In the genomic region with DNA sequence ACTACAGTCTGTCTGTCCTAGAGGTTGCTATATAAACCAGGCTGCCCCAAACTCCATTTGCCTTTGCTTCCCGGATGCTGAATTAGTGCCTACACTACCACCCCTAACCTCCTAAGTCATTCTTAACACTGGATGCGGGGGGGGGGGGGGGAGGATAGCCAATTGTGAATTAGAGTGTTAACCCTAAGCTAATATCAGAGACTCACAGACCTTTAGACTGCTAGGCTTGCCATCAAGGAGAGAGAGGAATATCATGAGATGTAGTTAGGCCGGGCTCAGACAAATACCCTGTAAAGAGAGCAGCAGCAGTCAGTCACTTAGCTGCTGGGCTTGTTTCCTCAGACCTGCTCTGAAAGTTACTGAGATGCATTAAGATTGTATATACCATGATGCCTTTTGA, we compare ENCODE assay signal across 23 mouse cellular contexts.
DNase-seq lines count a peak whose midpoint lies in the region; ATAC-seq and TF ChIP-seq lines count a peak whose summit lies in the region.
"Had no signal": no experiment of that assay in that cellular context is flagged by ENCODE, and none has a peak within 500 bp of the region (broad histone marks: within the 10 kb centered on the region; RNA-seq: fewer than 3 reads in every experiment).

No protein-coding gene starts in this region.

- DNase-seq in MEL (ENCODE audit: low read depth, low spot score), result no peak
- no peak for DNase-seq in liver, embryonic 11.5 days (ENCODE audit: low spot score)
- DNase-seq in liver, embryonic 14.5 days (ENCODE audit: low read depth in 3 of 3, low spot score in 3 of 3), result no peak
- DNase-seq in liver, postnatal 0 days, result no peak
- DNase-seq in stomach, postnatal 0 days (ENCODE audit: low spot score), result no peak
- DNase-seq in cerebellum, adult 11 months, result no peak
- DNase-seq: adrenal gland, adult 2 months; adrenal gland, postnatal 25 days; B cell, adult 2 months; cerebellum, adult 18-20 months; cerebellum, adult 9-10 months; cerebellum, postnatal 14 days; forebrain, postnatal 0 days; gastrocnemius, adult 2 months; gastrocnemius, postnatal 14 days; heart, adult 11 months had no signal

- peak overlapping the region; percentile 38 for H3K27ac ChIP-seq in MEL (ENCODE audit: control insufficient read depth, low read depth, low read length)
- H3K27ac ChIP-seq in liver, embryonic 11.5 days (ENCODE audit: low read depth, low read length), result peak overlapping the region; percentile 89
- peak overlapping the region; percentile 69 for H3K27ac ChIP-seq in liver, embryonic 14.5 days
- H3K27ac ChIP-seq in liver, postnatal 0 days (ENCODE audit: low read depth), result peak overlapping the region; percentile 58
- H3K27ac ChIP-seq in neural tube, embryonic 15.5 days (replicated peaks), result no peak overlapping the region
- H3K27ac ChIP-seq in stomach, postnatal 0 days (replicated peaks), result no peak overlapping the region
- H3K27ac ChIP-seq: forebrain, embryonic 12.5 days; gastrocnemius, adult 2 months; hindbrain, embryonic 12.5 days; hindbrain, embryonic 15.5 days had no signal

- peak overlapping the region; percentile 25 for H3K4me2 ChIP-seq in liver, embryonic 11.5 days
- H3K4me2 ChIP-seq in liver, embryonic 14.5 days (ENCODE audit: low read depth), result peak overlapping the region; percentile 19; the same call in 1 of the 2 replicates
- H3K4me2 ChIP-seq in liver, postnatal 0 days (ENCODE audit: low read depth, low read length), result no peak overlapping the region
- no peak overlapping the region for H3K4me2 ChIP-seq in neural tube, embryonic 15.5 days
- H3K4me2 ChIP-seq in stomach, postnatal 0 days (replicated peaks; ENCODE audit: low read depth), result no peak overlapping the region
- H3K4me2 ChIP-seq: forebrain, embryonic 12.5 days; heart, embryonic 11.5 days; hindbrain, embryonic 12.5 days; hindbrain, embryonic 15.5 days had no signal

- peak; percentile 33; the same call in 1 of the 2 replicates for ATAC-seq in liver, embryonic 11.5 days (replicated peaks; ENCODE audit: low FRiP score)
- ATAC-seq in liver, embryonic 14.5 days (ENCODE audit: insufficient read depth), result peak; percentile 40
- no peak for ATAC-seq in liver, postnatal 0 days
- no peak for ATAC-seq in neural tube, embryonic 15.5 days (ENCODE audit: low FRiP score)
- ATAC-seq in stomach, postnatal 0 days (ENCODE audit: low FRiP score, low TSS enrichment), result no peak
- ATAC-seq: forebrain, postnatal 0 days had no signal

- no peak for TF ChIP-seq EP300 in MEL (IDR thresholded peaks at IDR 0.05; ENCODE audit: low read depth in 1 of 2, low read length in 2 of 2)
- peak; percentile 23; the same call in 1 of the 2 replicates for TF ChIP-seq EP300 in liver, embryonic 14.5 days (IDR thresholded peaks at IDR 0.05; ENCODE audit: low read depth)
- TF ChIP-seq EP300 in liver, postnatal 0 days (IDR thresholded peaks at IDR 0.05; ENCODE audit: low read depth), result no peak
- TF ChIP-seq EP300 in stomach, postnatal 0 days (optimal IDR thresholded peaks at IDR 0.05), result no peak

- WGBS in liver, embryonic 11.5 days, result 48% methylated on average over 3 of the region's 3 CpGs
- 27% methylated on average over 3 of the region's 3 CpGs for WGBS in liver, embryonic 14.5 days (ENCODE audit: insufficient replicate concordance)
- WGBS in liver, postnatal 0 days (ENCODE audit: insufficient replicate concordance), result 77% methylated on average over 3 of the region's 3 CpGs
- WGBS in neural tube, embryonic 15.5 days, result 88% methylated on average over 3 of the region's 3 CpGs
- 90% methylated on average over 2 of the region's 3 CpGs for WGBS in stomach, postnatal 0 days

- H3K9ac ChIP-seq in MEL (ENCODE audit: control insufficient read depth, low read depth, low read length, poor library complexity, severe bottlenecking), result no peak overlapping the region
- H3K9ac ChIP-seq in liver, embryonic 11.5 days (ENCODE audit: low read depth, low read length), result 0 out of 2 replicates have a peak overlapping the region, but pooled peaks have one; percentile 20
- H3K9ac ChIP-seq in liver, embryonic 14.5 days (replicated peaks), result no peak overlapping the region
- H3K9ac ChIP-seq in liver, postnatal 0 days (replicated peaks), result peak overlapping the region; percentile 32; the same call in 1 of the 2 replicates
- H3K9ac ChIP-seq in neural tube, embryonic 15.5 days (replicated peaks), result no peak overlapping the region
- no peak overlapping the region for H3K9ac ChIP-seq in stomach, postnatal 0 days (ENCODE audit: low read length)
- H3K9ac ChIP-seq: forebrain, embryonic 12.5 days; forebrain, postnatal 0 days; hindbrain, embryonic 12.5 days; hindbrain, embryonic 15.5 days had no signal

- no peak for TF ChIP-seq POLR2A in MEL (IDR thresholded peaks at IDR 0.05; ENCODE audit: control insufficient read depth in 1 of 2, insufficient read depth in 1 of 2, low read depth in 1 of 2, low read length in 2 of 2, poor library complexity in 1 of 2)

- no peak overlapping the region for H3K4me3 ChIP-seq in MEL (ENCODE audit: control insufficient read depth in 1 of 2, insufficient read depth in 1 of 2, low read depth in 2 of 2, low read length in 2 of 2)
- no peak overlapping the region for H3K4me3 ChIP-seq in liver, embryonic 11.5 days (ENCODE audit: low read depth, low read length)
- H3K4me3 ChIP-seq in liver, embryonic 14.5 days (ENCODE audit: insufficient read depth in 1 of 2, low read depth in 2 of 2, low read length in 2 of 2), result no peak overlapping the region
- H3K4me3 ChIP-seq in liver, postnatal 0 days (ENCODE audit: low read depth, low read length), result no peak overlapping the region
- H3K4me3 ChIP-seq in neural tube, embryonic 15.5 days (replicated peaks), result no peak overlapping the region
- H3K4me3 ChIP-seq in stomach, postnatal 0 days (ENCODE audit: low read depth, low read length), result no peak overlapping the region
- H3K4me3 ChIP-seq: forebrain, embryonic 12.5 days; gastrocnemius, adult 2 months; hindbrain, embryonic 12.5 days; hindbrain, embryonic 15.5 days had no signal

- H3K4me1 ChIP-seq in MEL (ENCODE audit: control insufficient read depth in 1 of 2, insufficient read depth in 2 of 2, low read length in 2 of 2), result peaks cover 30 to 55% of the 10 kb centered on the region in 2 experiments
- peaks cover 45% of the 10 kb centered on the region for H3K4me1 ChIP-seq in liver, embryonic 11.5 days (replicated peaks; ENCODE audit: control insufficient read depth, insufficient read depth, low read length)
- H3K4me1 ChIP-seq in liver, embryonic 14.5 days (replicated peaks; ENCODE audit: control insufficient read depth in 2 of 2, insufficient read depth in 2 of 2, low read length in 1 of 2), result peaks cover 62 to 81% of the 10 kb centered on the region in 2 experiments
- H3K4me1 ChIP-seq in liver, postnatal 0 days (ENCODE audit: insufficient read depth), result peaks cover 27% of the 10 kb centered on the region
- no peaks in the 10 kb centered on the region for H3K4me1 ChIP-seq in neural tube, embryonic 15.5 days
- no peaks in the 10 kb centered on the region; the same call in none of the 2 replicates for H3K4me1 ChIP-seq in stomach, postnatal 0 days (replicated peaks; ENCODE audit: control insufficient read depth, insufficient read depth)
- H3K4me1 ChIP-seq: forebrain, embryonic 12.5 days; hindbrain, embryonic 12.5 days; hindbrain, embryonic 15.5 days had no signal

- no peaks in the 10 kb centered on the region for H3K27me3 ChIP-seq in MEL (ENCODE audit: control insufficient read depth in 1 of 2, insufficient read depth in 2 of 2, low read length in 2 of 2)
- no peaks in the 10 kb centered on the region for H3K27me3 ChIP-seq in liver, embryonic 11.5 days (replicated peaks; ENCODE audit: control insufficient read depth, insufficient read depth, low read length)
- no peaks in the 10 kb centered on the region for H3K27me3 ChIP-seq in liver, embryonic 14.5 days (ENCODE audit: control insufficient read depth, insufficient read depth, low read length)
- no peaks in the 10 kb centered on the region for H3K27me3 ChIP-seq in liver, postnatal 0 days (ENCODE audit: insufficient read depth, low read length)
- H3K27me3 ChIP-seq in neural tube, embryonic 15.5 days (replicated peaks), result no peaks in the 10 kb centered on the region
- no peaks in the 10 kb centered on the region for H3K27me3 ChIP-seq in stomach, postnatal 0 days (ENCODE audit: control insufficient read depth, insufficient read depth, low read length)
- H3K27me3 ChIP-seq: CH12.LX; forebrain, embryonic 12.5 days; hindbrain, embryonic 12.5 days; hindbrain, embryonic 15.5 days had no signal

- H3K36me3 ChIP-seq in MEL (ENCODE audit: control insufficient read depth in 1 of 2, insufficient read depth in 2 of 2, low read length in 2 of 2), result peaks cover 0 to 66% of the 10 kb centered on the region in 2 experiments; a peak in 2 of 4 replicates
- H3K36me3 ChIP-seq in liver, embryonic 11.5 days (ENCODE audit: control insufficient read depth, insufficient read depth, low read length), result no peaks in the 10 kb centered on the region
- no peaks in the 10 kb centered on the region for H3K36me3 ChIP-seq in liver, embryonic 14.5 days (replicated peaks; ENCODE audit: control insufficient read depth, insufficient read depth, low read depth)
- H3K36me3 ChIP-seq in liver, postnatal 0 days (replicated peaks; ENCODE audit: insufficient read depth, low read length), result no peaks in the 10 kb centered on the region
- H3K36me3 ChIP-seq in neural tube, embryonic 15.5 days, result no peaks in the 10 kb centered on the region
- no peaks in the 10 kb centered on the region for H3K36me3 ChIP-seq in stomach, postnatal 0 days (ENCODE audit: control insufficient read depth, insufficient read depth, low read length)
- H3K36me3 ChIP-seq: forebrain, embryonic 12.5 days; hindbrain, embryonic 12.5 days; hindbrain, embryonic 15.5 days had no signal

- TF ChIP-seq RAD21 in MEL (IDR thresholded peaks at IDR 0.05; ENCODE audit: low read depth, low read length), result no peak

- no peaks in the 10 kb centered on the region for H3K9me3 ChIP-seq in MEL (replicated peaks; ENCODE audit: insufficient read depth, low read length)
- H3K9me3 ChIP-seq in liver, embryonic 11.5 days (ENCODE audit: control insufficient read depth, low read length), result no peaks in the 10 kb centered on the region
- no peaks in the 10 kb centered on the region for H3K9me3 ChIP-seq in liver, embryonic 14.5 days (ENCODE audit: control insufficient read depth, low read length)
- no peaks in the 10 kb centered on the region for H3K9me3 ChIP-seq in liver, postnatal 0 days (ENCODE audit: low read length)
- no peaks in the 10 kb centered on the region for H3K9me3 ChIP-seq in neural tube, embryonic 15.5 days (replicated peaks)
- H3K9me3 ChIP-seq in stomach, postnatal 0 days (ENCODE audit: control insufficient read depth, low read length), result no peaks in the 10 kb centered on the region
- H3K9me3 ChIP-seq: forebrain, embryonic 12.5 days; G1E; hindbrain, embryonic 12.5 days; hindbrain, embryonic 15.5 days had no signal

- no peak for TF ChIP-seq CTCF in MEL (IDR thresholded peaks at IDR 0.05 in 2 of 3, conservative IDR thresholded peaks at IDR 0.05 in 1 of 3; ENCODE audit: control insufficient read depth in 1 of 3, insufficient read depth in 1 of 3, low read depth in 2 of 3, low read length in 3 of 3, poor library complexity in 1 of 3, severe bottlenecking in 1 of 3)
- TF ChIP-seq CTCF in liver, embryonic 14.5 days (IDR thresholded peaks at IDR 0.05; ENCODE audit: low read depth), result no peak
- no peak for TF ChIP-seq CTCF in liver, postnatal 0 days (IDR thresholded peaks at IDR 0.05; ENCODE audit: low read depth)
- no peak for TF ChIP-seq CTCF in stomach, postnatal 0 days (IDR thresholded peaks at IDR 0.05; ENCODE audit: low read depth)

- H3K79me2 ChIP-seq in MEL (ENCODE audit: control insufficient read depth, insufficient read depth, low read length, poor library complexity), result no peaks in the 10 kb centered on the region; the same call in 1 of the 2 replicates

Comparison
In these comparisons a context has a peak if more than half of its experiments do, and no peak if none do; other contexts are left out.
1. H3K9ac ChIP-seq: peak in liver, embryonic 11.5 days (single experiment) and liver, postnatal 0 days (single experiment); none in MEL (single experiment), liver, embryonic 14.5 days (single experiment), neural tube, embryonic 15.5 days (single experiment) and stomach, postnatal 0 days (single experiment).
2. ATAC-seq: peak in liver, embryonic 11.5 days (single experiment) and liver, embryonic 14.5 days (single experiment); none in liver, postnatal 0 days (single experiment), neural tube, embryonic 15.5 days (single experiment) and stomach, postnatal 0 days (single experiment).
3. H3K4me2 ChIP-seq: peak in liver, embryonic 11.5 days (single experiment) and liver, embryonic 14.5 days (single experiment); none in liver, postnatal 0 days (single experiment), neural tube, embryonic 15.5 days (single experiment) and stomach, postnatal 0 days (single experiment).
4. H3K27ac ChIP-seq: peak in MEL (single experiment), liver, embryonic 11.5 days (single experiment), liver, embryonic 14.5 days (single experiment) and liver, postnatal 0 days (single experiment); none in neural tube, embryonic 15.5 days (single experiment) and stomach, postnatal 0 days (single experiment).